Mouse (Mus musculus) intestine, embryonic 14.5 days (tissue): ENCODE measurements around the gene Atf5. TPM values are rescaled to one million over a fixed set of nuclear protein-coding genes. Genes with fewer than 3 reads are reported as not detected.

ENCODE experiments used
- ATAC-seq: fragments of 200-750 bp; cut with Nextera tagmentation; replicated peaks from 2 replicates; pipeline ENCODE4 v1.8.0; 2017; ENCODE audit warnings: low read depth, moderate number of reproducible peaks, moderate TSS enrichment, moderate library complexity; ENCODE audit not compliant: low FRiP score, low TSS enrichment
- DNase-seq: peaks from one replicate; pipeline ENCODE4 v3.0.0-alpha.2; 2018; ENCODE audit warnings: low spot score
- H3K27ac ChIP-seq: fragments of 300-500 bp; sonication (generic); 2 replicates; pipeline ENCODE4 v1.5.1; 2014; ENCODE audit warnings: low read depth, mild to moderate bottlenecking, control low read depth
- H3K27me3 ChIP-seq: fragments of 300-500 bp; sonication (generic); replicated peaks from 2 replicates; pipeline ENCODE4 v1.6.1; 2014; ENCODE audit warnings: low read length, control low read depth; ENCODE audit not compliant: control insufficient read depth, insufficient read depth
- H3K36me3 ChIP-seq: fragments of 300-500 bp; sonication (generic); 2 replicates; pipeline ENCODE4 v1.6.1; 2014; ENCODE audit warnings: low read length, control low read depth; ENCODE audit not compliant: control insufficient read depth, insufficient read depth
- H3K4me1 ChIP-seq: fragments of 300-500 bp; sonication (generic); replicated peaks from 2 replicates; pipeline ENCODE4 v1.6.1; 2014; ENCODE audit warnings: low read length, control low read depth, mixed read lengths; ENCODE audit not compliant: control insufficient read depth, insufficient read depth
- H3K4me2 ChIP-seq: fragments of 300-500 bp; sonication (generic); 2 replicates; pipeline ENCODE4 v1.6.1; 2014; ENCODE audit warnings: low read length
- H3K4me3 ChIP-seq: fragments of 300-500 bp; sonication (generic); 2 replicates; pipeline ENCODE4 v1.5.1; 2014; ENCODE audit warnings: low read depth, low read length, control low read depth, mixed read lengths
- H3K9ac ChIP-seq: fragments of 300-500 bp; sonication (generic); 2 replicates; pipeline ENCODE4 v1.6.1; 2014; ENCODE audit warnings: mild to moderate bottlenecking, low read length
- H3K9me3 ChIP-seq: fragments of 300-500 bp; sonication (generic); 2 replicates; pipeline ENCODE4 v1.6.1; 2016; ENCODE audit warnings: low read length, control low read depth; ENCODE audit not compliant: control insufficient read depth
- WGBS: fragments of 180-500 bp; shearing (Covaris S2); extraction: QIAGEN DNeasy Blood & Tissue Kit; methylation state at CpG from one replicate; pipeline ENCODE4 v1.1.7; 2014; 5-methylcytosine and 5-hydroxymethylcytosine counted together
- microRNA counts: library from miRNA; unstranded; fragments of <30 nt; microRNA quantifications from one replicate; lab custom pipeline; 2016
- microRNA-seq: library from miRNA; unstranded; fragments of <30 nt; microRNA quantifications from one replicate; pipeline ENCODE4, GENCODE M21; 2016
- polyA plus RNA-seq: library from polyadenylated mRNA; unstranded; fragments of >200 nt; fragmentation: Nextera tagmentation; extraction: Ambion mirVana; gene quantifications from 2 replicates; pipeline ENCODE4 v1.2.1, GENCODE M21; 2014

The Atf5 gene
- polyA plus RNA-seq, 1 experiment from 2014 or later = 3.0 TPM

DNA sequence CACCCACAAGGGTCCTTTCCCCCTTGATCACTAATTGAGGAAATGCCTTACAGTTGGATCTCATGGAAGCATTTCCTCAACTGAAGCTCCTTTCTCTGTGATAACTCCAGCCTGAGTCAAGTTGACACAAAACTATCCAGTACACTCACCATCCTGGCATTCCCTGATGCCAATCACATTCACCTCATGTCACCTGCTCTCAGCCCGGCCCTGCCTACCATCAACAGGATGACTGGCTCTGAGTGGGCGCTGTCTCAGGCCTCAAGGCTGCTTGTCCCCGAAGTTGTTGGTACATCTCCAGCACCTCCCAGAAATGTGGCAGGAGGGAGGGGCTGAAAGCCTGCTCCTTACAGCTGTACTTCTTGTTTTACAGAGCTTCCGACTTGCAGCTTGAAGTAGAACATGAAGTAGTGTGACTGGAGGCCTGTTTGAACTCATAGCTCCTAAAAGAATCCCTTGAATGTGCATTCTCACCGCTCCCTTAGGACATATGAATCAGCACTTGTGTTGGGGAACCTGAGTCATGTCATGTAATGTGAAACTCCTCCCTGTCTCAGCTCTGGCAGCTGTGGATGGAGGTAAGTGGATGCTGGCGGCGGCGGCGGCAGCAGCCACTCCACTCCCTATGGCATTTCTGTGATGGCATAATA, 39.5 kb downstream of the Atf5 start:
- H3K9ac ChIP-seq = no peak overlapping the region

DNA sequence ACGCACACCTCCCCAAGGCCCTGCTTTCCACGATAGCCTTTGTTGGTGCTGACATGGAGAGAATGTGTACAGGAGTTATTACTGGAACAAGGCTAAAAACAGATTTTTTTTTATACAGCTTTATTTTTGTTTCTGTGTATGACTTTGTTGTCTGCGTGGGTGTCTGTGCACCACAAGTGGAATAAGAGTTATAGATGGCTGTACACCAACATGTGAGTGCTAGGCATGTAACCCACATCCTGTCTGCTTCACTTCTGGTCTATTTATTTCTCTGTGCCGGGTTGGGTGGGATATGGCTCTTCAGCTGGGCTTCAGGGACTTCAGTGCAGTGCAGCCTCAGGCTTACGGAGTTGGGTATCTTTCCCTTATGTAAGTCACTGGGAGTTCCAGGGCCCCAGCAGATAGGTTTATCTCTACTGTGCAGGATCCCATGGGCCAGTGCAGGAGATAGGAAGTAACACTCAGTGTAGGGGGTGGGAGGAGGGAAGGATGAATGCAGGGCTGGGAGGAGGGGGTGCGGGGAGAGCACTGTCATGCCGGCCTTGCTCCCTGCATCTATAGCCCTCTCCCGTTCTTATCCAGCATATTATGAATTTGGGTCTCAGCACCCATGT, 43.8 kb downstream of the Atf5 start:
- WGBS = 90% methylated on average over 8 of the region's 8 CpGs
- Histone ChIP-seq H3K4me1 (no peaks in the 10 kb centered on the region), H3K27ac (no peak overlapping the region), H3K4me3 (no peak overlapping the region), H3K9me3 (no peaks in the 10 kb centered on the region), H3K9ac (no peak overlapping the region), H3K4me2 (no peak overlapping the region), H3K36me3 (peaks cover 55% of the 10 kb centered on the region), H3K27me3 (no peaks in the 10 kb centered on the region)
- no peak for ATAC-seq
- DNase-seq = no peak

More for the DNA sequence above, 39.5 kb downstream of the Atf5 start:
- no peaks in the 10 kb centered on the region for H3K9me3 ChIP-seq
- H3K27me3 ChIP-seq = no peaks in the 10 kb centered on the region
- no peaks in the 10 kb centered on the region for H3K4me1 ChIP-seq
- DNase-seq (no peak), ATAC-seq (no peak)
- H3K27ac ChIP-seq = no peak overlapping the region
- H3K4me3 ChIP-seq = no peak overlapping the region
- no peak overlapping the region for H3K4me2 ChIP-seq
- 90% methylated on average over 9 of the region's 9 CpGs for WGBS
- peaks cover 31% of the 10 kb centered on the region for H3K36me3 ChIP-seq

DNA sequence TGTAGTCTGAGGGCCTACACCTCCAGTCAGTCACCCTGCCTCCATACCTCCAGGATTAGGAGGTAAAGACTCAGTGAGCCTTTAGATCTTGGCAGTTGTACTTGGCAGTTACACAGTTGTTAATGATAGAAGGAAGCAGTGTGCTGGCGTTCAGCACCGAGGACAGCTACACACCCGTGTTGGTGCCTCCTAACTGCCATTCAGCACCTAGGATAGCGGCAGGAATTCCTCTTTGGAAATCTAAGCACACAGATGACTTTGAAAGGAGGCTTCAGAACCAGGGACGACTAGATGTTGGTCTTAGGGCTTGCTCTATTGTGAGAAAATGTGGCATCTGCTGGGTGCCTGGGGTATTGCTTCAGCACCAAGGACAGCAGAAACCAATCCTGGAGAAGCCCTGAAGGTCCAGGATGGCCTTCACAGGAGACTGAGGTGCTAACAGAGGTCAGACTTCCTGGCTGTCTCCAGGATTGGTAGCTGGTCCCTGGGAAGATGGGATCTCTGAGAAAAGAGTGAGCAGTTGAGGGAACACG, 46.3 kb downstream of the Atf5 start:
- Histone ChIP-seq H3K36me3 (peaks cover 70% of the 10 kb centered on the region), H3K9me3 (no peaks in the 10 kb centered on the region), H3K4me3 (no peak overlapping the region), H3K27ac (no peak overlapping the region), H3K4me1 (no peaks in the 10 kb centered on the region), H3K9ac (no peak overlapping the region), H3K4me2 (no peak overlapping the region), H3K27me3 (no peaks in the 10 kb centered on the region)
- 15% methylated on average over 6 of the region's 6 CpGs for WGBS
- ATAC-seq (no peak), DNase-seq (peak; percentile 94)

GRCm38 (mm10) chr7:44768129-44768528, 48.3 kb downstream of the Atf5 start:
- Histone ChIP-seq H3K4me2 (no peak overlapping the region), H3K36me3 (peaks cover 74% of the 10 kb centered on the region), H3K4me1 (no peaks in the 10 kb centered on the region), H3K4me3 (no peak overlapping the region), H3K9me3 (no peaks in the 10 kb centered on the region), H3K9ac (no peak overlapping the region), H3K27ac (no peak overlapping the region), H3K27me3 (no peaks in the 10 kb centered on the region)
- ATAC-seq = no peak
- DNase-seq = no peak
- 89% methylated on average over 5 of the region's 5 CpGs for WGBS

MicroRNAs within 50 kb of the gene (microRNA counts, 519-probe panel; counts per million panel counts)
- not detected for microRNA mmu-miR-707 (lab: Ali Mortazavi, UCI)

Small RNA genes within 50 kb of the gene (microRNA-seq; reads per million reads assigned to microRNA genes)
- not detected for gene Mir707

Other genes starting within 250 kb of the Atf5 start
- gene Napsa, start 244.3 kb downstream of the Atf5 start, polyA plus RNA-seq = 1.6 and 1.7 TPM in 2 replicates
- 0.19 and 0.26 TPM in 2 replicates for gene Kcnc3, start 226.0 kb downstream of the Atf5 start, polyA plus RNA-seq
- gene Myh14, start 145.8 kb downstream of the Atf5 start, polyA plus RNA-seq = 26.7 and 33.4 TPM in 2 replicates
- not detected in 2 replicates for gene Izumo2, start 107.9 kb downstream of the Atf5 start, polyA plus RNA-seq
- gene Vrk3, start 68.2 kb downstream of the Atf5 start, polyA plus RNA-seq = 38.0 and 40.3 TPM in 2 replicates
- gene Zfp473, start 65.6 kb downstream of the Atf5 start, polyA plus RNA-seq = 3.6 and 4.2 TPM in 2 replicates
- gene Nup62, start 570 bp downstream of the Atf5 start, polyA plus RNA-seq = 65.8 and 68.8 TPM in 2 replicates
- gene Il4i1, start 271 bp downstream of the Atf5 start, polyA plus RNA-seq = 2.0 TPM in 2 replicates
- gene Akt1s1, start 32.3 kb upstream of the Atf5 start, polyA plus RNA-seq = 63.7 and 68.0 TPM in 2 replicates
- 72.4 and 74.8 TPM in 2 replicates for gene Tbc1d17, start 32.4 kb upstream of the Atf5 start, polyA plus RNA-seq
- 26.4 and 29.7 TPM in 2 replicates for gene Pnkp, start 40.5 kb upstream of the Atf5 start, polyA plus RNA-seq
- gene Ptov1, start 53.1 kb upstream of the Atf5 start, polyA plus RNA-seq = 318 and 338 TPM in 2 replicates
- gene Med25, start 76.1 kb upstream of the Atf5 start, polyA plus RNA-seq = 66.2 and 75.8 TPM in 2 replicates
- gene Fuz, start 79.4 kb upstream of the Atf5 start, polyA plus RNA-seq = 17.8 and 19.7 TPM in 2 replicates
- 62.9 and 68.3 TPM in 2 replicates for gene Ap2a1, start 112.8 kb upstream of the Atf5 start, polyA plus RNA-seq
- not detected in 2 replicates for gene Tsks, start 126.5 kb upstream of the Atf5 start, polyA plus RNA-seq
- 21.9 and 24.7 TPM in 2 replicates for gene Cpt1c, start 158.2 kb upstream of the Atf5 start, polyA plus RNA-seq
- gene Prmt1, start 169.9 kb upstream of the Atf5 start, polyA plus RNA-seq = 208 and 211 TPM in 2 replicates
- gene Irf3, start 181.0 kb upstream of the Atf5 start, polyA plus RNA-seq = 84.3 and 91.7 TPM in 2 replicates
- 54.3 and 55.2 TPM in 2 replicates for gene Bcl2l12, start 182.1 kb upstream of the Atf5 start, polyA plus RNA-seq
- gene Scaf1, start 199.7 kb upstream of the Atf5 start, polyA plus RNA-seq = 45.3 and 49.4 TPM in 2 replicates
- gene Rras, start 201.3 kb upstream of the Atf5 start, polyA plus RNA-seq = 69.1 and 70.2 TPM in 2 replicates
- gene Prr12, start 236.2 kb upstream of the Atf5 start, polyA plus RNA-seq = 14.0 and 15.0 TPM in 2 replicates
- 57.2 and 63.0 TPM in 2 replicates for gene Nosip, start 245.8 kb upstream of the Atf5 start, polyA plus RNA-seq
- gene Prrg2, start 246.0 kb upstream of the Atf5 start, polyA plus RNA-seq = 21.8 and 24.0 TPM in 2 replicates